Mouse (Mus musculus) fat pad, adult 2 months (tissue): ENCODE results near the gene Npvf.

Experiments
- DNase-seq: peaks from one replicate; pipeline ENCODE4 v3.0.0-alpha.2; 2011; ENCODE audit warnings: low read depth, low spot score; ENCODE audit errors: extremely low read depth

Npvf gene

DNA sequence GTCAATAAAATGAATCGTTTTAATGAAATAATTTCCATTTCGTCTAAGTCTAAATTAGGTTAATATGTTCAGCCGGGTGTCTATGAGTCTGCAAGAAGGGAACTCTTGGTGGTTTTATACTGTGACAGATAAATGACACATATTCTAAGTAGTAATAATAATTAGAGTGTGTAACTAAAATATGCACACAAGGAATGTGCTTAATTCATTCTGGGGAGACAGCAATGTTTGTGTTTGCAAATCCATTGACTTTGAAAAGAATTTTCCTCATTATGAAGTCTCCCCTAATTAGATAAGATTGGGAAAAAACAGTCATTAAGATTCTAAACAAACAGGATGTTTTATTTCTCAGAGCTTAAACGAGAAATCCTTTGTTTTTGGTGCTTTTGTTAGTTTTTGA is at the start of gene Npvf:
Npvf (minus strand) TSS at position 84 of the 400 bp plus-strand sequence.
- DNase-seq = no peak

DNA sequence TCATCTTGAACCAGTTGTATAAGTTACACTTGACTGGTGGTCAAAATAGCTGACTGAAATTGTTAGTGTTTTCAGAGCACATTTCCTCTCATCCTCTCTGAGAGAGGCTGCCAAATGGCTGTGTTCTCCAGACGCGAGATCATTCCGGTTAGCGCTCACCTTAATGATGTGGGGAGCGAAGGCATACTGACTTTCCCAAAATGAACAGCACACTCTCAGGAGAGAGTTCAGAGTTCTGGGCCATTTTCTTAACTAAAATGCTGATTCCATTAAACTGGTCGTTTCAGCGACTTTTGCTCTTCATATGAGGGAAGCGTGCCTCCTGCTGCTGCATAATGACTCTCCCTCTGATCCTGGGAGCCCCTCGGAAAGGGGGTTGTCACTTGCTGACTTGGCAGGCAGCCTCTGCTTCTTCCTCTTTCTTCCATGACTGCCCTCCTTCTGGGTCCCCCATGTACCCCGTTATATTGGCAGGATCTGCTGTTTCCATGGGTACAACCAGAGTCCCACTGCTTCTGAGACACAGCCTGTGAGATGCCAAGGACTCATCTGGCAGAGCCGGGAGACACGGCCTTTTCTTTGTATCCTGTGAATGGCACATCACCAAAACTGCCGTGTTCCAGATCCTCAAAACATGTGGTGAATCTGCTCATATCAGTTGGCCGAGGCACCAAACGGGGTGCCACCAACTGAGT is 35.0 kb upstream of the Npvf start:
- DNase-seq = no peak

- DNase-seq = no peak
These were observed 30.6 kb upstream of the Npvf start for GRCm38 (mm10) chr6:50684646-50685415.

DNA sequence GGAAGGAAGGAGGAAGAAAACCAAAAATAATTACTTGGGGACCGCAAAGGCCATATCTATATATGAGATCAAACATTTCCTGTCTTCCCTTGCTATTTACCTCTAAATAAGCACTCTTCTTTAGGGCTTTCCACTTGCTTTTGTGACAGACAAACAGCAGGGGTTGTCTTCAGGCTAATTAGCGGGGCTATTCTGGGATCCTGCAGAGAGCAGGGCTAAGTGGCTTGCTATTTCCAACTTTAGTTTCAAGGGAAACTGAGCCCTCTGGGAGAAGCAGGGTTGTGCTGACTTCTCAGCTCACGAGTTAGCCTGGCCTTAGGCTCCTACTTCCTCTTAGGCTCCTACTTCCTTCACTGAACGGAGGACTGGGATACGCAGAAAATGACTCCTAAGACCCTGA is 27.3 kb upstream of the Npvf start:
- DNase-seq = no peak

DNA sequence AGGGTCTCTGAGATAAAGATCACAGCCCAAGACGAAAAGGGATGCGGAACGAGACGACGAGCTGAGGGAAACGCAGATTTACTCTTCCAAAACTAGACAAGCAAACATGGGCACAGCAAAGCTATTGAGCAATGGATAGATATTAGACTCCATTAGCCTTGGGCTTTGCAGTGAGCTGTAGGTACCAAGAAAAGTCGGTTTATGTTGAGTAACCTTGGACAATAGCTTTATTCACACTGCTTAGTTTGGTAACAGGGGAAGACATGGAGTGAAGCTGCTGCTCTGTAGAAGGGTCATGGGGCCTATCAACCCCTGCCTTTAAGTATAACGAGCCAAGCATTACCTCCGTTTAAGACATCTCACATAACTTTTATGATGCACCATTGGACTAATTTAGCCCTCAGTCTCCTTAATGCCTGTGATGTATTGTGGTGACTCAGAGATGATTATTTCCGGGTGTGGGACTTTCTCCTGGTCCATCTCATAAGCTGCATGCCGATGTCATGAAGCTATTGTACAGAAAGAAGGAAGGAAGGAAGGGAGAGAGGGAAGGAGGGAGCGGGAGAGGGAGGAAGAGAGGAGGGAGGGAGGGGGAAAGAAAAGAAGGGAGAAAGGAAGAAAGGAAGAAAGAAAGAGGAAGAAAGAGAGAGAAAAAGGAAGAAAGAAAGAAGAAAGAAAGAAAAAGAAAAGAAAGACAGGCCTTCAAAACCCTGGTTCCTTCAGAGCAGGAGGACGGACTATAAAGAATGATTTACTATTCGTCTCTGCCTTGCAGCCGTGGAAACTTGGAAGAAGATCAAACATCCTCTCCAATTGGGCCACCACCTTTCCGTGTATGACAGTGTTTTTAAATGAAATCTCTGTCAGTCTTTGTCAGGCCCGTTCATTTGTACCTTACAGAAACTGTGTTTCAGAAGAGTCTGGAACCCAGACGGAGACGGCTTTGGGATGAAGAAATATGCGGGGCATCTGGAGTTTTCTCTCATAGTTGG is 26.3 kb upstream of the Npvf start:
- peak; percentile 73 for DNase-seq

DNA sequence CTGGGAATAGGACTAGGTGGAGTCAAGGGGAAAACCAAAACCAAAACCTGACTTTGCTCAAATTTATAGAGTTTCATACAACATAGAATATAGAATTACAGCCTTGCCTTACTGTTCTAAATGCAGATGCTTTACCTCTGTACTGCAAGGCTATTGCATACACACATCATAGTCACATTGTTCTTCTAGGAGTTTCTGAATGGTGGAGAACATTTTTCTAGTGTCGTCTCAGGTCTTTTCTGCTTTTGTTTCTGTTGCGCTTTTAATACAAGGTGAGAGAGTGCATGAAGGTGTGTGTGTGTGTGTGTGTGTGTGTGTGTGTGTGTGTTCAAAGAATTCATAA is 25.2 kb upstream of the Npvf start:
- no peak for DNase-seq

DNA sequence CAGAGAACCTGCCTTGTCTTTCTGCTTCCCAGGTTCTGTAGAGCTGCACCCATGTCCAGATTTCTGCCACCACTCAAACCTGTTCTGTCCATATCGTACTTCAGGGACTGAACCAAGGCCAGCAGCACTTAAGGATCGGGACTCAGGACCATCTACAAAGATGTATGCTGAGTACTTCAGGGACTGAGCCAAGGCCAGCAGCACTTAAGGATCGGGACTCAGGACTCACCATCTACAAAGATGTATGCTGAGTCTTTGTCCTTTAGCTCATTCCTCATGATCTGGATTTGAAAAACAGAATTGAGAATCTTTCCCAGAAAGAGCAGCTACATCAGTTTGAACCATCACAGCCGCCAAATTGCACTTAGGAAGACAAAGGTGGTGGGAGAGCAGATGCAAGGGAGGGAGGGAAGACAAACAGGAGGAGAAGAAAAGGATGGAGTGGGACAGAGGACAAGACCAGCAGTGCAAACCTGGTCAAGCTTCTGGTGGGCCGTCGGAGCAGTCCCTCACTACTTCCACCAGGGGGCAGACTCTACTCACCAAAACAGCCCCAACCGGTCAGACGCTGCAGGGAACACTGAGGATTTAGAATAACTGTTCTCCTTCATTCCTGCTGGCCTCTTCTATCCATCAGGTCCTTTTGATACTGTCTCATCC is 24.7 kb upstream of the Npvf start:
- no peak for DNase-seq

DNA sequence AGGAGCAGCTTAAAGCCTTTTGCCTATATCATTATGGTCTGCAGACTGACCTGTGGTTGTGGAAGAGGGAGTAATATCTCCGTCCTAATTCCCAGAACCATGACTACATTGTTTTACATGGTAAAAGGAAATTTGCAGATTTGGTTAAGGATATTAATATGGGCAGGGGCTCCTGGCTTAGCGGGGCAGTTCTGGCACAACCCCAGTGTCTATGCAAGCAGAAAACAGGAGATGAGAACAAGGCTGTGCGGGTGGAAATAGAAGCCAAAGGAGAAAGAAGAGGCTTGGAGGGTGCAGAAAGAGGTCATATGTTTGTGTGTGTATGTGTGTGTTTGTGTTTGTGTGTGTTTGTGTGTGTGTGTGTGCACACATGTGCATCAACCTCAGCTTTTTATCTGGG is 17.0 kb upstream of the Npvf start:
- DNase-seq = no peak

DNA sequence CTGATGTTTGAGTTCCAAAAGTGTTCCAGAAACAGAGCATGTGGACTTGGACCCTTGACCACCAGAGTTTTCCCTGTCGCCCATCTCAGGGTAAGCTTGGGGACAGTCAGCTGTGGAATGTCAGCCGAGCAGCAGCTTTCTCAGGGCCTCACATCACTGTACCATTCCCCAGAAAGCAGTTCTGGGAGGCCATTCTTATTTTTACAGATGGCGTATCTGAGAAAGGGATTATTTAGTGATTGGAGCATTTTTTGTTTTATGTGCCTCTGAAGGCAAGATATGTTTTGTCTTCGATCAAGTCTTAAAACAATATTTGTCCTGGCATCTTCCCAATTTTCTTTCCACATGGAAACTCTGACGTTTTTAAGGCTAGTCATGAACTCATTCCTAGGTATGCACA is 12.7 kb upstream of the Npvf start:
- no peak for DNase-seq

DNA sequence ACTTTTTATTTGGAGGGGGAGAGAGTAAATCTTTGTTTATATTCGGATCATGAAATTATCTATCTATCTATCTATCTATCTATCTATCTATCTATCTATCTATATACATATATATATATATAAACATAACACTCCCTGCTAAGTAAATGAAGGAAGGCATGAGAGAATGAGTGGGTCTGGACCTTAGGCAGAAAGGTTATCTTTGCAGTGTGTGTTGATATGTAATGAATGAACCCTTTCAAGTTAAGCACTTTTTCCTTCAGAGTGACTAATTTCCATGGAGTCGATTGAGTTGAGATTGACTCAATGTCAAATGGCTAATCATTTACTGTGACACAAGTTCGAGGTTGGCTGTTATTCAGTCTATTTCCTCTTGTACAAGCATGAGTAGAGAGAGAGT is 10.8 kb upstream of the Npvf start:
- DNase-seq = no peak

DNA sequence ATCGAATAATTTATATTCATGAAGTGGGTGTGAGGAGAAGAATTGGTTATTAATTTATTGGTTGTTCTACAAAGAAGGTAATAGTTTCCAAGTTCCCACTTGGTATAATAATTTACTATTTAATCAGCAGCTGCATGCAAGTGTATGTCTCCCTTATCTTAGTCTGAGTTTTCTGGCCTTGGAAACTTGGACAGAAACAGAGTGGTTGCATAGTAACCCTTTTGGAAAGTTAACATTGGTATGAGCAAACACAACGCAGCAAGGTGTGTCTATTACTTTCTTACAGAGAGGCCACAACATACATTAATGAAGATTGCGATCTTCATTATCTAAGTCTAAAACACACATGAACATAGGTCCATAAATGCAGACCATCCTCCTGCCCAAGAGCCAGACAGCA is 10.0 kb upstream of the Npvf start:
- DNase-seq = no peak

DNA sequence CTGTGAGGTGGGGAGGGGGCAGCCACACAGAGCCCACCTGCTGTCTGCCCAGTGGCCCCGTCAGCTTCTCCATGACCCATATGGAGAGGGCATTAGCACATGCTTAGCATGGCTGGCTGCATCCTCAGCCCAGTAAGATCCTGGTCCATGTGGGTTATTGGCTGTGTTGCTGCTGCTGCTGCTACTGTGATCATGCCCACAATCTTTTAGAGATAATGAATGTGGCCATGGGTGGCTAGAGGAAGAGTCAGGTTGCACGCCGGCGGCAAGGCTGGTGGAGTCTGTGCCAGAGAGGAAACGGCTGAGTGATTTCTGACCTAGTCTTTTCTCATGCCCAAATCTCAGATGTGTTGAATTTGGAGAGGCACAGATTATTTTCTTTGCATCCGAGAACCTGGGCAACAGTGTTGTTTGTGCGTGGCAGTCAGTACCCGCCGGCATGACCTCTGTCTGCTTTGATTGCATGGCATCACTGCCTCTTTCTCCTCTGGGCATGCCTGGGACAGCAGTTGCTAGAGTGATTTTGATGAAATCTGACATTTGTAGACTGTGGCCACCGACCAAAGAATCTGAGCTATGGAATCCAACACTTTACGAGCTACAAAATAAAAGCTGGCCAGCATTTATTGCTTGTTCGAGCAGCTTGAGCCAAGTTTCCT is 8.8 kb upstream of the Npvf start:
- no peak for DNase-seq

DNA sequence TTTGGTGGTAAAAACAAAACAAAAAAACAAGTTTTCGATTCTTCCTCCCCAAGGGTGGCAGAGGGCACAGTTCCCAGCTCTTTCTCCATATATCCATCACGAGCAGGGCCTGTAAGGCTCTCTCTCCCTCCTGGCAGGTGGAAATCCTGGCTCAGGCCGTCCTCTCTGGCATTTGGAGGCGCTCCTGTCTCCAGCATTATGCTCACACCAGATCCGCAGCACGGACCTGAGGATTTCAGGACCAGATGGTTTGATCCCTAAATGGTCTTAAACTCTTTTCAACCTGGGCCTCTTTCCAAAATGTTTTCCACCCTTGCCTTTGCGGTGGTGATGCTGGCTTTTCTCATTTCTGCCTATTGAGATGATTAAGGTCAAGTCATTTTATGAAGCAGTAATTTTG is 7.5 kb upstream of the Npvf start:
- DNase-seq = no peak

- DNase-seq = no peak
These were observed 4.2 kb upstream of the Npvf start for GRCm38 (mm10) chr6:50658466-50658865.

DNA sequence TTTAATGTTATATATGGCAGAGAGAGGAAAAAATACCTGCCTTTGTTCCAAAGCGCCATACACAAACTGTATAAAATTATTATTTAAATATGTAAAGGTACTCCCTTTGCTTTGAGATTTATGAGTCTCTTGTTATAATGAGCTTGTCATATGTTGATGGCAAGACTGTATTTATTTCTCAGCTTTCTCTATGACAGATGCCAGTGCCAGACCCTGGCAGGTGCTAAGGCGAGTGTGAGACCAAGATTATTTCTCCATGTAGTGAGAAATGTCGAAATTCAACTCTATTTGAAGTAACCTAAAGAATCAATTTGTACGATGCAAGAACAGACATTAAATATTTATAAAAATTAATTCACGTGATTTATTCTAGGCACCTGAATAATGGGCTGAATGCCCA is 3.8 kb upstream of the Npvf start:
- no peak for DNase-seq

GRCm38 (mm10) chr6:50656426-50656825 is 2.2 kb upstream of the Npvf start:
- DNase-seq = no peak

- DNase-seq = peak; percentile 14
These were observed 1.7 kb upstream of the Npvf start for GRCm38 (mm10) chr6:50655925-50656324.

DNA sequence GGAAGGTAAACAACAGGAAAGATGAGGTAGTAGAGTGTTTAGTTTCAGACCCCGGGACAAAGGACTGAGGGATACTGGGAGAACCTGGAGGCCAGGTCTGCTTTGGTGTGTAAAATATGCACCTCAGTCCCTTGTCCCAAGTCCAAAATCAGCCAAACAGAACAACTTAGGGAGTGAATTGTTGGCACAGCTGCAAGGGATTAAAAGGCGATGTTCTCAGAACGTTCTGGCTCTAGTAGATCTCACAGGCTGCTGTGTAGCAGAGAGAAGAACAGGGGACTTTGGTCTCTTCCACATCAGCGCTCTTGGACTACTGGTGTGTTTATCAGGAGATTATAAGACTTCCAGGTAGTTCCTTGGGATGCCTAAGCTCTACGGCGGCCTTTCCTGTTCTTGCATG is 6.6 kb downstream of the Npvf start:
- no peak for DNase-seq

DNA sequence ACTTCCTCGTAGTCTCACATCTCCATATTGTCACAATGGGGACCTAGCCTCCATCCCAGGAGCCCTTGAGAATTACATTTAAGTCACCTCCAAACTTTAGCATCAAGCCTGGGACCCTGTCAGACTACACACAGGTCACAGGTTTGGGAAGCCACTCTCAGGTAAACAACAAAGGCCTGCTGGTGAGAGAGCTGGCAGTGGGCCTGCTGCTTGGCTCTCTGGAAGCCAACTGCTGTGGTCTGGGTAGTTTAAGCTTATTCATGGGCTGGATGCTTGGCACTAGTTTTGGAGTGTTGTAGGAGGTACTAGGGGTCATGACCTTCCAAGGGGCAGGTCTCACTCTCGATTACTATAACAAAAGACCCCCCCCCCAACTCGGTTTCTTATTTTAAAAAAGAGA is 7.6 kb downstream of the Npvf start:
- no peak for DNase-seq

- DNase-seq = no peak
These were observed 9.5 kb downstream of the Npvf start for GRCm38 (mm10) chr6:50644701-50645100.

DNA sequence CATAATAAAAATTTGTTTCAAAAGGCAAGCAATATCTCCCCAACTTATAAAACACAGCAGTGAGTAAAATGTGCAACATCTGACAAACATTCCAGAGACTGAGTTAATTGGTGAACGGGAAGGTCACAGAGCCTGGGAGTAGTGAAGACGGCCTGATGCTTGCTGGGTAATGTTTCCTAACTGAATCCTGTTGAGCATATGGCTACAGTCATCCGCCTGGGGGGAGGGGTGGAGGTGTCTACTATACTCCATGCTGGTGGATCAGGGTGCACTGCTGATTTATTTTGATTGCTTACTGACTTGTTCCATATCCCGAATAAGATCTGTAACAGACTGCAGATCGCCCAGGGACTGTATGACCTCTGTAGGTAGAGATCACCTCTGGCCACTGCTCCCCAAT is 12.3 kb downstream of the Npvf start:
- DNase-seq = no peak
